Mouse (Mus musculus) ES-Bruce4 (cell line): ENCODE data around the gene Pde4d.

ENCODE experiments used
- CTCF ChIP-seq: IDR thresholded peaks from one replicate; pipeline ENCODE4 v1.8.1; 2011; ENCODE audit warnings: low read depth, low read length
- POLR2A ChIP-seq: IDR thresholded peaks from one replicate; pipeline ENCODE4 v1.8.1; 2011; ENCODE audit warnings: low read length; ENCODE audit not compliant: insufficient read depth

DNA sequence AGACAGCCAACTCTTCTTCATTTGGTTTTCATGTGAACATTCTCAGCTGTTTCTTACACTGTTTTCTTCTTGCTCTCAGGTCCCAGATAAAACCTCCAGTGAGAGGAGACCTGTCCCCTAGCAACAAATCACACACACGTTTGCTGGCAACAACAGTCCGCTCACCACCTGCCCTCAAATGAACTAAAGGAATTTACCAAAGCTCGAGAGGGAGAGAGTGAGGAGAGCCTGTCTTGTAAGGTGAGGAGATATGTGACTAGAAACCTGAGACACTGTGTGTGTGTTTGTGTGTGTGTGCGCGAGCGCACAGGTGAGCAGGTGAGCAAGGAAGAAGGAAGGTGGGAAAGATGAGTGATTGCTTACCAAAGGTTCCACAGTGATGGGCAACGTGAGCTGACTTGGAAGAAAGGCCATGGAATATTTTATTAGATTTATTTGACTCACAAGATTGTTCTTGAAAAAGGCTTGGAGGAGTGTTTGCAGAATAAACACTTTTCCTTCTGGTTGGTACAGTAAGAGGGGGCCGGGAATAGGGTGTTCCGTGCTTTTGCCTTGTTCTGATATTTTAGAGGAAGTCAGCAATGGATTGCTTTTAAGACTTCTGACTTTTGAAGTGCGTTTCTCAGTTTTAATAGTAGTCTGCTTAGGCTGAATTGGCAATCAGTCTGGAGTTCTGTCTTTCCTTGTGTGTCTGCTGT is 204.4 kb downstream of the Pde4d start:
- TF ChIP-seq CTCF (no peak), POLR2A (no peak)
